Mouse (Mus musculus) G1E (cell line): ENCODE measurements at regions not wholly inside any gene's neighbourhood (a gene's known extent, or its start where the extent isn't known, plus 50 kb on each side); places are given as distances from the start of the nearest gene placed in this dataset.

Experiments used
- ATAC-seq: 2 replicates; pipeline ENCODE4 v1.8.0; 2016; ENCODE audit warnings: mild to moderate bottlenecking; ENCODE audit not compliant: insufficient number of reproducible peaks, poor library complexity, low FRiP score, severe bottlenecking; ENCODE audit errors: extremely low read depth
- DNase-seq: peaks from one replicate; pipeline ENCODE4 v3.0.0; 2012; ENCODE audit warnings: low spot score
- H3K27me3 ChIP-seq: 2 replicates; pipeline ENCODE4 v1.6.1; 2012; ENCODE audit warnings: mild to moderate bottlenecking, low read length, inconsistent platforms; ENCODE audit not compliant: insufficient read depth
- H3K36me3 ChIP-seq: replicated peaks from 2 replicates; pipeline ENCODE3; 2012; ENCODE audit warnings: mild to moderate bottlenecking, inconsistent platforms
- H3K4me1 ChIP-seq: 2 replicates; pipeline ENCODE4 v1.6.1; 2012; ENCODE audit warnings: low read depth, low read length, inconsistent platforms, mixed read lengths; ENCODE audit not compliant: insufficient read depth
- H3K4me3 ChIP-seq: 2 replicates; pipeline ENCODE4 v1.5.1; 2012; ENCODE audit warnings: low read depth, mild to moderate bottlenecking, inconsistent platforms, low read length, moderate library complexity, mixed read lengths
- H3K9me3 ChIP-seq: replicated peaks from 2 replicates; pipeline ENCODE4 v1.6.1; 2012; ENCODE audit warnings: inconsistent platforms
- CTCF ChIP-seq: IDR thresholded peaks from 2 replicates; pipeline ENCODE4 v1.5.1; 2012; ENCODE audit warnings: low read depth, low read length, inconsistent platforms, mixed read lengths
- GATA1 ChIP-seq: IDR thresholded peaks from 2 replicates; pipeline ENCODE4 v1.6.1; 2012; ENCODE audit warnings: borderline replicate concordance, low read length, inconsistent platforms, mixed read lengths
- GATA2 ChIP-seq: IDR thresholded peaks from 2 replicates; pipeline ENCODE4 v1.6.1; 2012; ENCODE audit warnings: low read depth, low read length, inconsistent platforms, borderline replicate concordance
- POLR2AphosphoS5 ChIP-seq: IDR thresholded peaks from 2 replicates; pipeline ENCODE4 v1.6.1; 2012; ENCODE audit warnings: low read depth, low read length, inconsistent platforms; ENCODE audit not compliant: insufficient replicate concordance
- TAL1 ChIP-seq: conservative IDR thresholded peaks from 2 replicates; pipeline ENCODE4 v1.6.1; 2012; ENCODE audit warnings: low read depth, low read length, inconsistent platforms, mixed read lengths

GRCm38 (mm10) chr11:57413271-57413670 is 105.1 kb downstream of the Fam114a2 start:
- no peak for ATAC-seq
- peaks cover 2% of the 10 kb centered on the region; the same call in 1 of the 2 replicates for H3K27me3 ChIP-seq

GRCm38 (mm10) chr11:57412766-57413165 is 105.7 kb downstream of the Fam114a2 start:
- TF ChIP-seq GATA2, result no peak
- no peaks in the 10 kb centered on the region for H3K36me3 ChIP-seq
- H3K4me3 ChIP-seq, result no peak overlapping the region
- peaks cover 2% of the 10 kb centered on the region; the same call in 1 of the 2 replicates for H3K27me3 ChIP-seq
- DNase-seq (no peak), ATAC-seq (no peak)
- no peaks in the 10 kb centered on the region for H3K4me1 ChIP-seq
- H3K9me3 ChIP-seq, result no peaks in the 10 kb centered on the region

More at GRCm38 (mm10) chr11:57413271-57413670, 105.1 kb downstream of the Fam114a2 start:
- TF ChIP-seq GATA2 (no peak), TAL1 (no peak)
- H3K9me3 ChIP-seq, result no peaks in the 10 kb centered on the region
- H3K4me3 ChIP-seq, result no peak overlapping the region
- no peak for DNase-seq
- H3K36me3 ChIP-seq, result no peaks in the 10 kb centered on the region
- no peaks in the 10 kb centered on the region for H3K4me1 ChIP-seq

- Histone ChIP-seq H3K4me1 (no peaks in the 10 kb centered on the region), H3K4me3 (no peak overlapping the region), H3K36me3 (no peaks in the 10 kb centered on the region), H3K9me3 (0 out of 2 replicates have a peak, but pooled peaks cover 2% of the 10 kb centered on the region), H3K27me3 (no peaks in the 10 kb centered on the region)
- ATAC-seq, result no peak
- no peak for DNase-seq
- TF ChIP-seq GATA1 (no peak), CTCF (no peak), POLR2AphosphoS5 (no peak), TAL1 (no peak), GATA2 (no peak)
Observed at GRCm38 (mm10) chr11:57404172-57404571, 114.2 kb downstream of the Fam114a2 start.

GRCm38 (mm10) chr11:57401610-57402009 is 116.8 kb downstream of the Fam114a2 start:
- no peak for ATAC-seq
- Histone ChIP-seq H3K4me1 (no peaks in the 10 kb centered on the region), H3K36me3 (no peaks in the 10 kb centered on the region), H3K9me3 (0 out of 2 replicates have a peak, but pooled peaks cover 2% of the 10 kb centered on the region), H3K4me3 (no peak overlapping the region), H3K27me3 (no peaks in the 10 kb centered on the region)
- no peak for TF ChIP-seq GATA2
- TF ChIP-seq POLR2AphosphoS5, result no peak
- TF ChIP-seq TAL1, result no peak
- TF ChIP-seq GATA1, result no peak
- no peak for TF ChIP-seq CTCF
- DNase-seq, result no peak

GRCm38 (mm10) chr11:57399366-57399765 is 119.1 kb downstream of the Fam114a2 start:
- ATAC-seq (no peak), DNase-seq (no peak)
- Histone ChIP-seq H3K9me3 (no peaks in the 10 kb centered on the region), H3K27me3 (no peaks in the 10 kb centered on the region), H3K4me3 (no peak overlapping the region), H3K36me3 (no peaks in the 10 kb centered on the region), H3K4me1 (no peaks in the 10 kb centered on the region)
- TF ChIP-seq CTCF, result no peak
- no peak for TF ChIP-seq GATA2
- TF ChIP-seq POLR2AphosphoS5, result no peak
- no peak for TF ChIP-seq GATA1
- TF ChIP-seq TAL1, result no peak

- TF ChIP-seq POLR2AphosphoS5, result no peak
- TF ChIP-seq TAL1, result no peak
- no peak for TF ChIP-seq CTCF
- TF ChIP-seq GATA2, result no peak
- TF ChIP-seq GATA1, result no peak
- no peaks in the 10 kb centered on the region for H3K36me3 ChIP-seq
- H3K4me3 ChIP-seq, result no peak overlapping the region
- no peak for DNase-seq
- H3K4me1 ChIP-seq, result no peaks in the 10 kb centered on the region
- ATAC-seq, result no peak
- no peaks in the 10 kb centered on the region for H3K27me3 ChIP-seq
- no peaks in the 10 kb centered on the region for H3K9me3 ChIP-seq
Observed at GRCm38 (mm10) chr11:57396429-57396828, 122.0 kb downstream of the Fam114a2 start.

- Histone ChIP-seq H3K27me3 (no peaks in the 10 kb centered on the region), H3K9me3 (no peaks in the 10 kb centered on the region), H3K4me3 (no peak overlapping the region), H3K4me1 (no peaks in the 10 kb centered on the region), H3K36me3 (no peaks in the 10 kb centered on the region)
- ATAC-seq (no peak), DNase-seq (no peak)
- TF ChIP-seq POLR2AphosphoS5, result no peak
- TF ChIP-seq GATA1, result no peak
- no peak for TF ChIP-seq TAL1
- TF ChIP-seq CTCF, result no peak
- no peak for TF ChIP-seq GATA2
Observed at GRCm38 (mm10) chr11:57390826-57391225, 127.6 kb downstream of the Fam114a2 start.
